Mouse (Mus musculus): ENCODE results near the gene 5330417C22Rik. TPM values are rescaled to one million over a fixed set of nuclear protein-coding genes. Genes with fewer than 3 reads are reported as not detected.

Gene 5330417C22Rik
- total and polyA plus RNA-seq, 2 experiments, result 0.45 to 0.55 TPM

DNA sequence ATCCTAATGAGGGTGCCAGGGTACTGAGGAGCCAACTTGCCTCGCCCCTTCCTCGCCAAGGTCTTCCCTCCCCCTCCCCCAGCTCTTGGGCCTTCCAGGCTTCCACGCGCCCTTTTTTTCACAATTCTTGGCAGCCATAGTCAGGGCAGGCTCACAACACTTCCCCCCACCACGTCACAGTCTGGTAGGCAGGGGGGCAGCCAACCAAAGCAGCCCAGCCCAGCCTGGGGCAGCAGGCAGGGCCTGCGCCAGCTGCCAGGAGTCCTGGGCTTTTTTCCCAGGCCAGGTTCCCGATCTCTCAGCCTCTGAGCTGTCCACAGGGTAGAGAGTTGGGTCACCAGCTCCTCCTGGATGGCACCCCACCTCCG lies 124.6 kb downstream of the 5330417C22Rik start:
- H3K27ac ChIP-seq (replicated peaks; ENCODE audit: insufficient read depth, low read depth, low read length), result no peak overlapping the region
- no peak overlapping the region for H3K4me3 ChIP-seq (ENCODE audit: insufficient read depth, low read depth, low read length)
- H3K9ac ChIP-seq (ENCODE audit: low read depth, low read length), result no peak overlapping the region
- WGBS, result 91% methylated on average over 8 of the region's 8 CpGs
- DNase-seq (ENCODE audit: extremely low read depth, low read depth, low spot score), result no peak
- TF ChIP-seq POLR2A (IDR thresholded peaks at IDR 0.05; ENCODE audit: extremely low read depth, insufficient read depth, low read length), result no peak
- no peak for TF ChIP-seq CTCF (IDR thresholded peaks at IDR 0.05; ENCODE audit: low read depth, low read length)
- peaks cover 4% of the 10 kb centered on the region; the same call in 1 of the 2 replicates for H3K27me3 ChIP-seq (ENCODE audit: control insufficient read depth, insufficient read depth, low read length)
- H3K36me3 ChIP-seq (ENCODE audit: control insufficient read depth, insufficient read depth, low read length), result no peaks in the 10 kb centered on the region
- no peaks in the 10 kb centered on the region for H3K79me2 ChIP-seq (ENCODE audit: control insufficient read depth, insufficient read depth, low read length)
- H3K4me1 ChIP-seq (ENCODE audit: control insufficient read depth, insufficient read depth, low read length), result no peaks in the 10 kb centered on the region

DNA sequence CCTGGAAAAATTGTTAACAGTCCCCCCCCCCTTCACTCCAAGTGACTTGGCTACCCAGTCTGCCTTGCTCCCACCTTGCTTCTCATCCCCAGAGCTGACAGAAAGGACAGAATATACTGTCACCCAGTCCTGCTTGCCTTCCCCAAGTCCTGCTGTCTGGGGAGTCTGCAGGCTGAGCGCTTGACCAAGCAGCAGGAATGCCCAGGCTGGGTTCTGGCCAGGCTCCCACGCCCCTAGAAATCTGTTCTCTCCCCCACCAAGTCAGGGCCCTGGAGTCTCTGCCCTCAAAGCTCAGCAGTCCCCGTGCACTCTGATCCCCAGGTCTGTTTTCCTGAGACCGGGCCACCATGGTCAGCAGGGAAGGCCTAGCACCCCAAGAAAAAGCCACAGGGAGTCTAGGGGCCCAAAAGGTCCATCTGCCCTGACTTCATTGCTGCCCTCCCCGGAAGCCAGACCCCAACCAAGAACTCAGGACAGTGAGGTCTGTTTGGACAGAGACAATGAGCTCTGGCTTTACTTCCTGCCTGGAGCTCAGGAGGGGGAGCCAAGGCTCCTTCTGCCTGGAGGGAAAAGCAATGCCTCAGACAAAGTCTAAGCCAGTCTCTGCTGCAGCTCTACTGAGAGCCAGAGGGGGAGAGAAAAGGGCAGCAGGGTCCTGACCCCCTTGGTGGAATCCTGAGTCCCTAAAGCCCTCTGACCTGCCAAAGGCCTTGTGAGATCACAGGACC lies 125.1 kb downstream of the 5330417C22Rik start:
- DNase-seq (ENCODE audit: extremely low read depth, low read depth, low spot score), result no peak
- peaks cover 4% of the 10 kb centered on the region; the same call in 1 of the 2 replicates for H3K27me3 ChIP-seq (ENCODE audit: control insufficient read depth, insufficient read depth, low read length)
- no peak overlapping the region for H3K27ac ChIP-seq (replicated peaks; ENCODE audit: insufficient read depth, low read depth, low read length)
- 82% methylated on average over 5 of the region's 5 CpGs for WGBS
- no peaks in the 10 kb centered on the region for H3K4me1 ChIP-seq (ENCODE audit: control insufficient read depth, insufficient read depth, low read length)
- no peaks in the 10 kb centered on the region for H3K36me3 ChIP-seq (ENCODE audit: control insufficient read depth, insufficient read depth, low read length)
- H3K79me2 ChIP-seq (ENCODE audit: control insufficient read depth, insufficient read depth, low read length), result no peaks in the 10 kb centered on the region
- H3K4me3 ChIP-seq (ENCODE audit: insufficient read depth, low read depth, low read length), result no peak overlapping the region
- H3K9ac ChIP-seq (ENCODE audit: low read depth, low read length), result no peak overlapping the region
- TF ChIP-seq CTCF (IDR thresholded peaks at IDR 0.05; ENCODE audit: low read depth, low read length) (no peak), POLR2A (IDR thresholded peaks at IDR 0.05; ENCODE audit: extremely low read depth, insufficient read depth, low read length) (no peak)

DNA sequence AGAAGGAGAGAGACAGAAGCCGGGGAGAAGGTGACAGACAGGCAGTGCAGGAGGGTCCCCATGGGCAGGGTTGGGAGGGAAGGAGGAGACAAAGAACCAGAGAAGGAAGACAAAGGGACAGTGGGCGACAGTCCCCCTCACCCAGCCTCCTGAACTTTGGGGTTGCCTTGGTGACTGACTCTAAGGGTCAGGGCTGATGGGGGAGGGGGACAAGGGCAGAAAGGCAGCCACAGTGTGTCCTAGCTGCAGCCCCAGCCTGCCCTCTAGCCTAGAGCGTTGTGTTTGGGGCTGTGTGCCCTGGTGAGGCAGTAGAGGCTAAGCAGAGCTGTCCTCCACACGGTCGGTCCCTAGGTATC lies 126.0 kb downstream of the 5330417C22Rik start:
- no peak for DNase-seq (ENCODE audit: extremely low read depth, low read depth, low spot score)
- 55% methylated on average over 5 of the region's 5 CpGs for WGBS
- H3K4me1 ChIP-seq (ENCODE audit: control insufficient read depth, insufficient read depth, low read length), result no peaks in the 10 kb centered on the region

DNA sequence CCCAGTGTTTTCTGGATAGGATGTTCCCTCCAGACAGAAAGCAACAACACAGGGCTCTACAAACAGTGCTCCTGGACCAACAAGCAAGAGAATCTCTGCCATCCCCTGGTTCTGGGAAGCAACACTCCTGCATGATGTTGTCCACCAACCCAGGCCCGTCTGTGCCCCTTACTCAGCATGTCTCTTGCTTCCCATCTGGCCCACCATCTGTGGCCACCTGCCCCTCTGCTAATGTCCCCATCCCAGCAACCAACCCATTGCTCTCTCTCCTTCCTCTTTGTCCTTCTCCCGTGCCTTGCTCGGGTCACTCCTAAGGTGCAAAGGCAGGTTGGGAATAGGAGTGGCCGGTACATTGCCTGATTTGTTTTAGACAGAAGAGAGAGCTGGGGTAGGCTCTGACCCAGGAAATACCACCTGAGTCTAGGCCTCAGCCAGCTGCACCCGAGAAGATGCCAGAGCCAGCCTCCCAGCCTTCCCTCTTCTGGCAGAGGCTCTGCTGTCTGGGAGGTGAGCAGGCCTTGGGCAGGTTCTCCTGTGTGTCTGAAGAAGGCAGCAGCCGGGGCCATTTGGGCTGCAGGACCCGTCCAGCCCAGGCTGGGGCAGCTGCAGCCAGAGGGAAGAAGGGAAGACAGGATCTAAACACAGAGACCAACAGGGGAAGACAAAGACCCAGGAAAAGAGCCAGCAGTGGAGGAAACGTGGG lies 126.5 kb downstream of the 5330417C22Rik start:
- Histone ChIP-seq H3K79me2 (ENCODE audit: control insufficient read depth, insufficient read depth, low read length) (no peaks in the 10 kb centered on the region), H3K27me3 (ENCODE audit: control insufficient read depth, insufficient read depth, low read length) (no peaks in the 10 kb centered on the region), H3K9ac (ENCODE audit: low read depth, low read length) (no peak overlapping the region), H3K27ac (replicated peaks; ENCODE audit: insufficient read depth, low read depth, low read length) (no peak overlapping the region), H3K4me1 (ENCODE audit: control insufficient read depth, insufficient read depth, low read length) (no peaks in the 10 kb centered on the region), H3K36me3 (ENCODE audit: control insufficient read depth, insufficient read depth, low read length) (no peaks in the 10 kb centered on the region), H3K4me3 (ENCODE audit: insufficient read depth, low read depth, low read length) (no peak overlapping the region)
- DNase-seq (ENCODE audit: extremely low read depth, low read depth, low spot score), result no peak
- 76% methylated on average over 8 of the region's 8 CpGs for WGBS
- TF ChIP-seq CTCF (IDR thresholded peaks at IDR 0.05; ENCODE audit: low read depth, low read length) (no peak), POLR2A (IDR thresholded peaks at IDR 0.05; ENCODE audit: extremely low read depth, insufficient read depth, low read length) (no peak)

More for the DNA sequence above, 126.0 kb downstream of the 5330417C22Rik start:
- no peak overlapping the region for H3K27ac ChIP-seq (replicated peaks; ENCODE audit: insufficient read depth, low read depth, low read length)
- H3K79me2 ChIP-seq (ENCODE audit: control insufficient read depth, insufficient read depth, low read length), result no peaks in the 10 kb centered on the region
- H3K36me3 ChIP-seq (ENCODE audit: control insufficient read depth, insufficient read depth, low read length), result no peaks in the 10 kb centered on the region
- H3K9ac ChIP-seq (ENCODE audit: low read depth, low read length), result no peak overlapping the region
- H3K4me3 ChIP-seq (ENCODE audit: insufficient read depth, low read depth, low read length), result no peak overlapping the region
- no peak for TF ChIP-seq CTCF (IDR thresholded peaks at IDR 0.05; ENCODE audit: low read depth, low read length)
- TF ChIP-seq POLR2A (IDR thresholded peaks at IDR 0.05; ENCODE audit: extremely low read depth, insufficient read depth, low read length), result no peak
- peaks cover 2% of the 10 kb centered on the region; the same call in 1 of the 2 replicates for H3K27me3 ChIP-seq (ENCODE audit: control insufficient read depth, insufficient read depth, low read length)

DNA sequence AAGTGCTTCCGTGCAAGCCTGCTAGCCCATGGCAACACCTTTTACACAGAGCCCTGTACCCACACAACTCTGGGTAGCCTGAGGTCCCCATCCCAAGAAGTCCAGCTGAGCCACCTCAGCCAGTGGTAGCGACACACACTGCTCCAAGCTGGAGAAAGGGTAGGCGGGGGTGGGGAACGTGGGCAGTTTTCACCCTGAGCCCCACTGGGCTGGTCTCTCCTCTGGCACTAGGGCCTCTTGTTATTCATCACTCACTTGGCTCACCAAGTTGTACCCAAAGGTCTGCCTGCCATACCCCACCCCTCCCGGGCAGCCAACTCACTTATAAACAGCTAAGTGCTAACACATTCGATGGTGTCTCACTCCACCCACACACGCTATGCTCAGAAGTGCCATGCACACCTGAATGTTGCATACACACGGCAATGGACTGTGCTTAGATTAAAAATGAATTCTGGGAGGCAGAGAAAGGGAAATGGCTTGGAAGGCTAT lies 127.8 kb downstream of the 5330417C22Rik start:
- no peaks in the 10 kb centered on the region for H3K4me1 ChIP-seq (ENCODE audit: control insufficient read depth, insufficient read depth, low read length)
- no peaks in the 10 kb centered on the region for H3K36me3 ChIP-seq (ENCODE audit: control insufficient read depth, insufficient read depth, low read length)
- no peak overlapping the region for H3K4me3 ChIP-seq (ENCODE audit: insufficient read depth, low read depth, low read length)
- H3K27ac ChIP-seq (replicated peaks; ENCODE audit: insufficient read depth, low read depth, low read length), result no peak overlapping the region
- H3K27me3 ChIP-seq (ENCODE audit: control insufficient read depth, insufficient read depth, low read length), result no peaks in the 10 kb centered on the region
- TF ChIP-seq POLR2A (IDR thresholded peaks at IDR 0.05; ENCODE audit: extremely low read depth, insufficient read depth, low read length), result no peak
- TF ChIP-seq CTCF (IDR thresholded peaks at IDR 0.05; ENCODE audit: low read depth, low read length), result no peak
- DNase-seq (ENCODE audit: extremely low read depth, low read depth, low spot score), result no peak
- H3K79me2 ChIP-seq (ENCODE audit: control insufficient read depth, insufficient read depth, low read length), result no peaks in the 10 kb centered on the region
- no peak overlapping the region for H3K9ac ChIP-seq (ENCODE audit: low read depth, low read length)
- WGBS, result 91% methylated on average over 8 of the region's 8 CpGs
